In the genomic region with DNA sequence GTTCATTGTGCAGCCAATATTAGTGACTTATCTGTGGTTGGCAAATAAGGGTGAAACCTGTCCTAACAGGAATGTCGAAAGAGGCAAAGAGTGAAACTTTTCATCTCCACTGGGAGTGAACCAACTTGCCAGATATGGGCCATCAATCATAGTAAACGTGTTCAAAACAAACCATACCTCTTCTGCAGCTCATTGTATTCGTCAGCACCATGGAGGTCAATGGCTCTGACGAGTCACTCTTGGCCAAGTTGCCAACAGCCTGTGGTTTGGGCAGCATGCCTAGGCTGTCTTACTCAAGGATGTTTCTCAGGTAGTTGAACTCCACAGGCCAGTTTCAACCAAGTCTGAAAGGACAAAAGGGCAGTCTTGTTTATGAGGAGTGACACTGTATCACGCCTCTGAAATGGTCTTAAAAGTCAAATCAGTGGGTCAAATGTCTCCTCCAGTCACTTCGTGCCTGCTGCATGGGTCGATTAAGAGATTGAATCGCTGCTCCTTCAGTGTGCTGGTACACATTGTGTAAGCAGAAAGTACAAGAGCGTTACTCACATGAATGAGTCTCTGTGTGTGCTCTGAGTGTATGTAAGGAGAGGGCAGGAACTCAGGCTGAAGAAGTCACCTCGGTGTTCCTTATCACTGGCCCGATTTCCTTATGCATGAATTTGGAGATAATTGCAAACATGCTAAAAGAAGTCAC, we compare ENCODE assay signal across 12 mouse cellular contexts.
DNase-seq lines count a peak whose midpoint lies in the region; ATAC-seq and TF ChIP-seq lines count a peak whose summit lies in the region.
"Had no signal": no experiment of that assay in that cellular context is flagged by ENCODE, and none has a peak within 500 bp of the region (broad histone marks: within the 10 kb centered on the region; RNA-seq: fewer than 3 reads in every experiment).

No protein-coding gene starts in this region.

- no peak overlapping the region for H3K9ac ChIP-seq in liver, adult 2 months (ENCODE audit: low read depth, low read length)
- H3K9ac ChIP-seq in liver, embryonic 12.5 days = no peak overlapping the region
- H3K9ac ChIP-seq: heart, embryonic 13.5 days had no signal

- no peaks in the 10 kb centered on the region for H3K36me3 ChIP-seq in liver, adult 2 months (ENCODE audit: control insufficient read depth, insufficient read depth, low read length)
- no peaks in the 10 kb centered on the region for H3K36me3 ChIP-seq in liver, embryonic 12.5 days
- H3K36me3 ChIP-seq: heart, embryonic 13.5 days had no signal

- TF ChIP-seq CTCF in liver, adult 2 months (IDR thresholded peaks at IDR 0.05; ENCODE audit: low read depth, low read length) = no peak

- H3K27ac ChIP-seq in liver, adult 2 months (replicated peaks; ENCODE audit: insufficient read depth, low read depth, low read length) = no peak overlapping the region
- no peak overlapping the region for H3K27ac ChIP-seq in liver, embryonic 12.5 days
- H3K27ac ChIP-seq: heart, embryonic 13.5 days had no signal

- H3K79me2 ChIP-seq in liver, adult 2 months (ENCODE audit: control insufficient read depth, insufficient read depth, low read length) = no peaks in the 10 kb centered on the region

- no peaks in the 10 kb centered on the region for H3K27me3 ChIP-seq in liver, adult 2 months (ENCODE audit: control insufficient read depth, insufficient read depth, low read length)
- H3K27me3 ChIP-seq in liver, embryonic 12.5 days (replicated peaks) = no peaks in the 10 kb centered on the region
- H3K27me3 ChIP-seq: heart, embryonic 13.5 days had no signal

- ATAC-seq in liver, embryonic 12.5 days = no peak

- 28% methylated on average over 11 of the region's 11 CpGs for WGBS in liver, adult 2 months
- WGBS in liver, embryonic 12.5 days (ENCODE audit: insufficient replicate concordance) = 79% methylated on average over 11 of the region's 11 CpGs

- H3K4me2 ChIP-seq in liver, embryonic 12.5 days = no peak overlapping the region
- H3K4me2 ChIP-seq: heart, embryonic 13.5 days; liver, embryonic 11.5 days had no signal

- DNase-seq in liver, adult 2 months (ENCODE audit: extremely low read depth, low read depth, low spot score) = peak; percentile 97
- DNase-seq in adrenal gland, adult 8-10 months = peak; percentile 72
- DNase-seq in kidney, postnatal 14 days = peak; percentile 36
- peak; percentile 44 for DNase-seq in ovary, postnatal 36 days (ENCODE audit: low spot score)
- DNase-seq in thymus, adult 18-20 months = no peak
- no peak for DNase-seq in neural tube, embryonic 10.5 days (ENCODE audit: extremely low spot score, low spot score)
- DNase-seq in heart, postnatal 25 days (ENCODE audit: low spot score) = no peak
- DNase-seq: right cerebral cortex, postnatal 4 days; thymus, postnatal 25 days had no signal

- no peak overlapping the region for H3K4me3 ChIP-seq in liver, adult 2 months (ENCODE audit: insufficient read depth, low read depth, low read length)
- no peak overlapping the region for H3K4me3 ChIP-seq in liver, embryonic 12.5 days
- H3K4me3 ChIP-seq: heart, embryonic 13.5 days had no signal

- H3K4me1 ChIP-seq in liver, adult 2 months (ENCODE audit: control insufficient read depth, insufficient read depth, low read length) = peaks cover 9% of the 10 kb centered on the region
- no peaks in the 10 kb centered on the region for H3K4me1 ChIP-seq in liver, embryonic 12.5 days

- no peaks in the 10 kb centered on the region for H3K9me3 ChIP-seq in liver, embryonic 12.5 days (replicated peaks)
- H3K9me3 ChIP-seq: heart, embryonic 13.5 days had no signal

- no peak for TF ChIP-seq POLR2A in liver, adult 2 months (IDR thresholded peaks at IDR 0.05; ENCODE audit: extremely low read depth, insufficient read depth, low read length)

- intact Hi-C loops in heart, postnatal 25 days (cut with DNase I) = no loop called here

Comparison
In these comparisons a context has a peak if more than half of its experiments do, and no peak if none do; other contexts are left out.
1. DNase-seq: peak in liver, adult 2 months (single experiment), adrenal gland, adult 8-10 months (single experiment), kidney, postnatal 14 days (single experiment) and ovary, postnatal 36 days (single experiment); none in thymus, adult 18-20 months (0 of 2), neural tube, embryonic 10.5 days (single experiment) and heart, postnatal 25 days (single experiment).